ENCODE assay signal across 17 mouse cellular contexts in genomic region chrX:11957011-11957410, GRCm38 (mm10).
"Had no signal": no experiment of that assay in that cellular context is flagged by ENCODE, and none has a peak within 500 bp of the region (broad histone marks: within the 10 kb centered on the region; RNA-seq: fewer than 3 reads in every experiment).

No protein-coding gene starts in this region.

- H3K27ac ChIP-seq: lung, embryonic 15.5 days; midbrain, embryonic 10.5 days; midbrain, embryonic 12.5 days; neural tube, embryonic 12.5 days had no signal

- ATAC-seq: liver, postnatal 0 days; midbrain, embryonic 16.5 days had no signal

- H3K36me3 ChIP-seq: lung, embryonic 15.5 days; midbrain, embryonic 10.5 days; midbrain, embryonic 12.5 days; neural tube, embryonic 12.5 days had no signal

- H3K4me3 ChIP-seq: lung, embryonic 15.5 days; midbrain, embryonic 10.5 days; midbrain, embryonic 12.5 days; myocyte; neural tube, embryonic 12.5 days had no signal

- H3K4me2 ChIP-seq: lung, embryonic 15.5 days; midbrain, embryonic 12.5 days; neural tube, embryonic 12.5 days had no signal

- H3K4me1 ChIP-seq: lung, embryonic 15.5 days; midbrain, embryonic 10.5 days; midbrain, embryonic 12.5 days; neural tube, embryonic 12.5 days had no signal

- H3K9me3 ChIP-seq: lung, embryonic 15.5 days; midbrain, embryonic 12.5 days; neural tube, embryonic 12.5 days had no signal

- DNase-seq: liver, postnatal 0 days; lung, adult 2 months; lung, postnatal 10 days; lung, postnatal 4 days; midbrain, embryonic 14.5 days; right cerebral cortex, postnatal 25 days; right cerebral cortex, postnatal 4 days; spleen, adult 18-20 months; thymus, adult 18-20 months; thymus, postnatal 14 days; thymus, postnatal 36 days had no signal

- H3K9ac ChIP-seq: liver, postnatal 0 days; lung, embryonic 15.5 days; midbrain, embryonic 12.5 days; neural tube, embryonic 12.5 days had no signal

- H3K27me3 ChIP-seq: lung, embryonic 15.5 days; neural tube, embryonic 12.5 days had no signal
